Mouse (Mus musculus) layer of hippocampus, adult 18-20 months (tissue): ENCODE measurements at regions not wholly inside any gene's neighbourhood (a gene's known extent, or its start where the extent isn't known, plus 50 kb on each side); places are given as distances from the start of the nearest gene placed in this dataset.

Source experiments
- DNase-seq, 2 experiments: peaks; one replicate each; pipeline ENCODE4 v3.0.0; 2022; ENCODE audit warnings: low spot score in 2 of 2

- no peak for DNase-seq
Observed at GRCm38 (mm10) chr1:185834171-185834570, 282.9 kb downstream of the Lyplal1 start.

- no peak for DNase-seq
Observed at GRCm38 (mm10) chr1:185836632-185837281, 280.4 kb downstream of the Lyplal1 start.

- no peak for DNase-seq
Observed at GRCm38 (mm10) chr1:185842481-185842880, 274.6 kb downstream of the Lyplal1 start.

- DNase-seq = peak; percentile 47 to 74
Observed at GRCm38 (mm10) chr1:185847161-185847560, 269.9 kb downstream of the Lyplal1 start.

GRCm38 (mm10) chr1:185850590-185850989 lies 266.5 kb downstream of the Lyplal1 start:
- no peak for DNase-seq

GRCm38 (mm10) chr1:185851262-185851893 lies 265.7 kb downstream of the Lyplal1 start:
- DNase-seq = no peak

- DNase-seq = no peak
Observed at GRCm38 (mm10) chr1:185861692-185862091, 255.4 kb downstream of the Lyplal1 start.

GRCm38 (mm10) chr1:185865945-185866344 lies 251.2 kb downstream of the Lyplal1 start:
- no peak for DNase-seq

GRCm38 (mm10) chr1:185866612-185867011 lies 250.5 kb downstream of the Lyplal1 start:
- no peak for DNase-seq

- no peak for DNase-seq
Observed at GRCm38 (mm10) chr1:185867018-185867417, 250.1 kb downstream of the Lyplal1 start.

GRCm38 (mm10) chr1:185868721-185869120 lies 248.4 kb downstream of the Lyplal1 start:
- DNase-seq = no peak

GRCm38 (mm10) chr1:185887031-185887430 lies 230.1 kb downstream of the Lyplal1 start:
- DNase-seq = no peak

- no peak for DNase-seq
Observed at GRCm38 (mm10) chr1:185891814-185892213, 225.3 kb downstream of the Lyplal1 start.

GRCm38 (mm10) chr1:185893421-185893820 lies 223.7 kb downstream of the Lyplal1 start:
- no peak for DNase-seq

- DNase-seq = peak; percentile 4 to 39
Observed at GRCm38 (mm10) chr1:185898475-185898874, 218.6 kb downstream of the Lyplal1 start.

- no peak for DNase-seq
Observed at GRCm38 (mm10) chr1:185900316-185900715, 216.8 kb downstream of the Lyplal1 start.

GRCm38 (mm10) chr1:185902395-185902794 lies 214.7 kb downstream of the Lyplal1 start:
- no peak for DNase-seq

GRCm38 (mm10) chr1:185905666-185906065 lies 211.4 kb downstream of the Lyplal1 start:
- DNase-seq = no peak

- DNase-seq = no peak
Observed at GRCm38 (mm10) chr1:185915579-185915978, 201.5 kb downstream of the Lyplal1 start.

GRCm38 (mm10) chr1:185918663-185919062 lies 198.4 kb downstream of the Lyplal1 start:
- no peak for DNase-seq

- DNase-seq = no peak
Observed at GRCm38 (mm10) chr1:185923723-185924122, 193.4 kb downstream of the Lyplal1 start.

- no peak for DNase-seq
Observed at GRCm38 (mm10) chr1:185929000-185929399, 188.1 kb downstream of the Lyplal1 start.

GRCm38 (mm10) chr1:185929761-185930160 lies 187.3 kb downstream of the Lyplal1 start:
- no peak for DNase-seq
